Mouse (Mus musculus) CH12.LX (cell line): Measurements from ENCODE around the gene Eri2. TPM values are rescaled to one million over a fixed set of nuclear protein-coding genes. Genes with fewer than 3 reads are reported as not detected.
"Not testable (repeated sequence)": the region's sequence is repeated elsewhere in the genome, so short reads cannot be mapped to it uniquely, and the experiment has no call there.

Experiments
- DNase-seq: peaks from one replicate; pipeline ENCODE4 v3.0.0-alpha.2; 2013; ENCODE audit errors: extremely low read depth
- H3K27ac ChIP-seq: 2 replicates; pipeline ENCODE4 v1.5.1; 2012; ENCODE audit warnings: low read depth, mild to moderate bottlenecking, control low read depth, moderate library complexity; ENCODE audit not compliant: insufficient read depth
- H3K27me3 ChIP-seq: replicated peaks from 2 replicates; pipeline ENCODE3; 2012; ENCODE audit warnings: inconsistent platforms
- H3K36me3 ChIP-seq, 2 experiments: replicated peaks in 1 of 2; 2 replicates each; pipeline versions ENCODE3 to v1.6.1; 2012; ENCODE audit warnings: inconsistent platforms in 1 of 2, low read length in 1 of 2, mild to moderate bottlenecking in 1 of 2, mixed read lengths in 1 of 2, moderate library complexity in 1 of 2; ENCODE audit not compliant: control insufficient read depth in 1 of 2, insufficient read depth in 1 of 2
- H3K4me1 ChIP-seq, 2 experiments: 2 replicates each; pipeline ENCODE4 v1.6.1; 2012; ENCODE audit warnings: inconsistent platforms in 1 of 2, moderate library complexity in 1 of 2; ENCODE audit not compliant: insufficient read depth in 2 of 2, control insufficient read depth in 1 of 2
- H3K4me2 ChIP-seq: 2 replicates; pipeline ENCODE4 v1.6.1; 2012; ENCODE audit warnings: low read depth, mild to moderate bottlenecking, control low read depth; ENCODE audit not compliant: poor library complexity, insufficient read depth, severe bottlenecking
- H3K4me3 ChIP-seq, 3 experiments: fragments of 150-350 bp in 1 of 3; sonication (generic) in 1 of 3; replicated peaks in 1 of 3; 2 replicates each; pipeline versions ENCODE3 to v1.5.1; 2011 to 2012; ENCODE audit warnings: low read depth in 2 of 3, low read length in 2 of 3, mild to moderate bottlenecking in 2 of 3, moderate library complexity in 2 of 3, control low read depth in 1 of 3, improper control_type of control experiment in 1 of 3, inconsistent platforms in 1 of 3, mixed read lengths in 1 of 3; ENCODE audit not compliant: poor library complexity in 1 of 3
- H3K79me2 ChIP-seq: replicated peaks from 2 replicates; pipeline ENCODE4 v1.6.1; 2012; ENCODE audit warnings: mild to moderate bottlenecking, moderate library complexity; ENCODE audit not compliant: control insufficient read depth, poor library complexity, insufficient read depth, severe bottlenecking; ENCODE audit errors: extremely low read depth
- H3K9ac ChIP-seq: 2 replicates; pipeline ENCODE4 v1.6.1; 2012; ENCODE audit warnings: low read depth, mild to moderate bottlenecking, control low read depth, moderate library complexity; ENCODE audit not compliant: insufficient read depth
- H3K9me3 ChIP-seq: replicated peaks from 2 replicates; pipeline ENCODE3; 2012; ENCODE audit warnings: low read length, inconsistent platforms, mixed read lengths
- BHLHE40 ChIP-seq: IDR thresholded peaks from 2 replicates; pipeline ENCODE4 v1.6.1; 2011; ENCODE audit warnings: mild to moderate bottlenecking, low read depth, low read length, improper control_type of control experiment
- CTCF ChIP-seq, 2 experiments: IDR thresholded peaks in 1 of 2; conservative IDR thresholded peaks in 1 of 2; 2 replicates each; pipeline ENCODE4 v1.5.1; 2011 to 2012; ENCODE audit warnings: low read depth in 2 of 2, low read length in 2 of 2, improper control_type of control experiment in 1 of 2, inconsistent platforms in 1 of 2, mild to moderate bottlenecking in 1 of 2, moderate library complexity in 1 of 2
- MEF2A ChIP-seq: IDR thresholded peaks from 2 replicates; pipeline ENCODE4 v1.6.1; 2014; ENCODE audit warnings: low read depth, mild to moderate bottlenecking, inconsistent platforms, low read length, improper control_type of control experiment, borderline replicate concordance
- NRF1 ChIP-seq: IDR thresholded peaks from 2 replicates; pipeline ENCODE4 v1.6.1; 2014; ENCODE audit warnings: low read depth, mild to moderate bottlenecking, inconsistent platforms, low read length, improper control_type of control experiment, moderate library complexity
- RAD21 ChIP-seq: IDR thresholded peaks from 2 replicates; pipeline ENCODE4 v1.6.1; 2011; ENCODE audit warnings: low read depth, mild to moderate bottlenecking, low read length, improper control_type of control experiment, moderate library complexity
- ZNF384 ChIP-seq: IDR thresholded peaks from 2 replicates; pipeline ENCODE4 v1.6.1; 2012; ENCODE audit warnings: low read depth, low read length, improper control_type of control experiment, inconsistent platforms
- dilution Hi-C: fragments of 300-500 bp; cut with MboI; formaldehyde crosslinking; loops from 2 replicates; pipeline ENCODE4 v1.14.3; 2020; ENCODE audit warnings: low sequenced_read_pairs; ENCODE audit not compliant: extremely low pct_unique_long_range_greater_than_20kb, extremely low pct_ligation_motif_present
- in situ Hi-C: fragments of 300-500 bp; cut with MboI; formaldehyde crosslinking; loops from 3 replicates; pipeline ENCODE4 v1.14.3; 2019; ENCODE audit warnings: low sequenced_read_pairs, low pct_ligation_motif_present, low pct_unique_long_range_greater_than_20kb, mixed read lengths
- polyA plus RNA-seq: library from polyadenylated mRNA; unstranded; fragments of >175 nt; gene quantifications from 2 replicates; pipeline ENCODE4 v1.2.1, GENCODE M21; 2012; ENCODE audit warnings: low read depth; ENCODE audit not compliant: insufficient read length
- total RNA-seq, 2 experiments: library from RNA; depleted of rRNA; stranded (reverse); fragments of 300-350 nt in 1 of 2; fragments of >200 nt in 1 of 2; gene quantifications; 2 replicates each; pipeline ENCODE4 v1.2.3; 2012 to 2014

The Eri2 gene
- total and polyA plus RNA-seq, 3 experiments: 9.8 to 14.4 (median 13.6) TPM

DNA sequence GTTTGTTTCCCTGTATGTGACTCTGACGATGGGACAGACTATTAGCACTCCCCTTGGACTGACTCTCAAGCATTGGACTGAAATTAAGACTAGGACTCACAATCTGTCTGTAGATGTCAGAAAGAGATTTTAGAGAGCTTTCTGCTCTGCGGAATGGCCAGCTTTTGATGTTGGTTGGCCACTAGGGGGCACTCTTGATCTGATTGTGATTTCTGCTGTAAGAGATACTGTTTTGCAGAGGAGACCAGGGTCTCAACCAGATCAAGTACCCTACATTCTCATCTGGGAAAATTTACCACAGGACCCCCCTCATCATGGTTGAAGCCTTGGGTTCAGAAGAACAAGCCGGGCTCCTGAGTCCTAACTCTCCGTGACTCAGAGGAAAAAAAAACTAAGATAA lies 62.6 kb downstream of the Eri2 start:
- H3K27ac ChIP-seq, H3K4me3 ChIP-seq, in situ Hi-C loops, H3K9ac ChIP-seq, dilution Hi-C loops, H3K4me2 ChIP-seq, H3K79me2 ChIP-seq, H3K36me3 ChIP-seq, H3K9me3 ChIP-seq, H3K4me1 ChIP-seq: not testable (repeated sequence)
- H3K27me3 ChIP-seq: peaks cover 11% of the 10 kb centered on the region
- peak; percentile 31 for DNase-seq
- peak in 1 of 2 experiments; percentile 51; a peak in 2 of 4 replicates for TF ChIP-seq CTCF (conservative IDR thresholded peaks at IDR 0.05 in 1 of 2, IDR thresholded peaks at IDR 0.05 in 1 of 2; ENCODE audit: low read depth in 2 of 2, low read length in 2 of 2)
- TF ChIP-seq RAD21: peak; percentile 37

DNA sequence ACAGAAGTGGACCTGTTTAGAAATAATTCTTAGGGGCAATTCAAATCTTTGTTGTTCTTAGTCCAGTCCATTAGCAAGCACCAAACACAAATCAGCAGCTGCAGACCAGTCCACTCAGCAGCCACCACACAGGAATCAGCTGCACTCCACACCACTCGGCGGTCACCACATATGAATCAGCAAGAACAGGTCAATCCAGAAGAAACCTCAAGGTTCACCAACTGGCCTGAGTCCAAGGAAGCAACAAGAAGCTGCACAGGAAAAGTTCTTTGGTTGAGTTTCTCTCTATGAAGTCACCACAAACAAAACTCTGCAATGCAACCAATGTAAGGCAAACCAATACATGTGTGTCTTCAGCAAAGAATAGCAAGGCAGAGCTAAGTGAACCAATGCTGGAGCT lies 66.2 kb downstream of the Eri2 start:
- H3K9me3 ChIP-seq: peaks cover 5% of the 10 kb centered on the region
- DNase-seq: no peak
- no peak overlapping the region for H3K4me2 ChIP-seq
- no peak overlapping the region for H3K4me3 ChIP-seq
- H3K27ac ChIP-seq: no peak overlapping the region
- dilution Hi-C loops: no loop called here
- TF ChIP-seq NRF1: no peak
- peaks cover 11% of the 10 kb centered on the region for H3K27me3 ChIP-seq
- H3K4me1 ChIP-seq: no peaks in the 10 kb centered on the region
- H3K9ac ChIP-seq: no peak overlapping the region
- in situ Hi-C loops: no loop called here
- H3K79me2 ChIP-seq: no peaks in the 10 kb centered on the region
- H3K36me3 ChIP-seq: no peaks in the 10 kb centered on the region

GRCm38 (mm10) chr7:119720947-119721310 lies 72.9 kb downstream of the Eri2 start:
- Histone ChIP-seq H3K4me2 (peak overlapping the region; percentile 64; the same call in 1 of the 2 replicates), H3K27ac (no peak overlapping the region), H3K27me3 (no peaks in the 10 kb centered on the region), H3K4me1 (peaks cover 6 to 14% of the 10 kb centered on the region in 2 experiments), H3K4me3 (peak overlapping the region; percentile 86 to 98 (median 97)), H3K79me2 (peaks cover 10% of the 10 kb centered on the region), H3K9me3 (no peaks in the 10 kb centered on the region), H3K9ac (peak overlapping the region; percentile 71), H3K36me3 (peaks cover 22 to 32% of the 10 kb centered on the region in 2 experiments)
- no peak for TF ChIP-seq BHLHE40
- no peak for TF ChIP-seq MEF2A
- no peak for TF ChIP-seq ZNF384
- in situ Hi-C loops (no loop called here), dilution Hi-C loops (no loop called here)
- no peak for DNase-seq
